8 mouse cellular contexts compared by ENCODE assay signal in genomic region chr10:116581719-116582481, GRCm38 (mm10). TPM values are rescaled to one million over a fixed set of nuclear protein-coding genes. Genes with fewer than 3 reads are reported as not detected.
DNase-seq lines count a peak whose midpoint lies in the region; ATAC-seq and TF ChIP-seq lines count a peak whose summit lies in the region.

No protein-coding gene starts in this region.

- no peaks in the 10 kb centered on the region for H3K9me3 ChIP-seq in embryonic facial prominence, embryonic 10.5 days
- H3K9me3 ChIP-seq in heart, embryonic 13.5 days, result no peaks in the 10 kb centered on the region
- H3K9me3 ChIP-seq in kidney, postnatal 0 days (replicated peaks; ENCODE audit: low read length), result no peaks in the 10 kb centered on the region
- no peaks in the 10 kb centered on the region for H3K9me3 ChIP-seq in lung, embryonic 15.5 days

- peak overlapping the region; percentile 83 for H3K4me2 ChIP-seq in heart, embryonic 13.5 days
- peak overlapping the region; percentile 57 for H3K4me2 ChIP-seq in kidney, postnatal 0 days (ENCODE audit: low read length)
- H3K4me2 ChIP-seq in lung, embryonic 15.5 days, result peak overlapping the region; percentile 68

- 0 out of 2 replicates have a peak, but pooled peaks have one; percentile 5 for TF ChIP-seq CTCF in kidney, postnatal 0 days (IDR thresholded peaks at IDR 0.05; ENCODE audit: low read depth)

- peak overlapping the region; percentile 100 for H3K27ac ChIP-seq in embryonic facial prominence, embryonic 10.5 days (replicated peaks)
- H3K27ac ChIP-seq in heart, embryonic 13.5 days (replicated peaks), result peak overlapping the region; percentile 98
- H3K27ac ChIP-seq in kidney, postnatal 0 days, result peak overlapping the region; percentile 99
- H3K27ac ChIP-seq in lung, embryonic 15.5 days, result peak overlapping the region; percentile 98

- ATAC-seq in heart, embryonic 13.5 days (ENCODE audit: extremely low read depth, insufficient number of reproducible peaks, low FRiP score, low TSS enrichment), result peak; percentile 87
- ATAC-seq in kidney, postnatal 0 days (replicated peaks; ENCODE audit: low FRiP score, low read depth), result peak; percentile 85
- peak; percentile 88 for ATAC-seq in lung, embryonic 15.5 days (ENCODE audit: borderline replicate concordance, extremely low read depth, low FRiP score, low TSS enrichment)

- peak overlapping the region; percentile 94 for H3K4me3 ChIP-seq in embryonic facial prominence, embryonic 10.5 days
- peak overlapping the region; percentile 98 for H3K4me3 ChIP-seq in heart, embryonic 13.5 days
- H3K4me3 ChIP-seq in kidney, postnatal 0 days (replicated peaks; ENCODE audit: low read depth, low read length), result peak overlapping the region; percentile 90
- peak overlapping the region; percentile 99 for H3K4me3 ChIP-seq in lung, embryonic 15.5 days

- H3K4me1 ChIP-seq in embryonic facial prominence, embryonic 10.5 days, result peaks cover 17% of the 10 kb centered on the region
- peaks cover 26% of the 10 kb centered on the region for H3K4me1 ChIP-seq in heart, embryonic 13.5 days
- H3K4me1 ChIP-seq in kidney, postnatal 0 days (replicated peaks; ENCODE audit: insufficient read depth, low read length), result no peaks in the 10 kb centered on the region
- peaks cover 13% of the 10 kb centered on the region for H3K4me1 ChIP-seq in lung, embryonic 15.5 days

- H3K36me3 ChIP-seq in embryonic facial prominence, embryonic 10.5 days (replicated peaks), result peaks cover 17% of the 10 kb centered on the region
- peaks cover 28% of the 10 kb centered on the region for H3K36me3 ChIP-seq in heart, embryonic 13.5 days
- H3K36me3 ChIP-seq in kidney, postnatal 0 days (ENCODE audit: insufficient read depth, low read length), result no peaks in the 10 kb centered on the region
- H3K36me3 ChIP-seq in lung, embryonic 15.5 days, result no peaks in the 10 kb centered on the region

- H3K9ac ChIP-seq in heart, embryonic 13.5 days, result peak overlapping the region; percentile 99
- peak overlapping the region; percentile 96 for H3K9ac ChIP-seq in kidney, postnatal 0 days (ENCODE audit: low read depth, low read length)
- peak overlapping the region; percentile 93 for H3K9ac ChIP-seq in lung, embryonic 15.5 days

- DNase-seq in CD4-positive helper T cell, adult 2 months (ENCODE audit: low read depth, low spot score), result peak; percentile 88
- peak; percentile 26 for DNase-seq in adipocyte (ENCODE audit: low spot score)
- DNase-seq in embryonic facial prominence, embryonic 10.5 days (ENCODE audit: low spot score), result peak; percentile 81
- peak; percentile 66 for DNase-seq in kidney, postnatal 0 days (ENCODE audit: low spot score)
- peak; percentile 31 for DNase-seq in ovary, postnatal 10 days (ENCODE audit: low spot score)
- DNase-seq in thymus, postnatal 14 days, result peak; percentile 81

- H3K27me3 ChIP-seq in embryonic facial prominence, embryonic 10.5 days (replicated peaks; ENCODE audit: low read depth, poor library complexity, severe bottlenecking), result no peaks in the 10 kb centered on the region
- H3K27me3 ChIP-seq in heart, embryonic 13.5 days (replicated peaks), result no peaks in the 10 kb centered on the region
- H3K27me3 ChIP-seq in kidney, postnatal 0 days (ENCODE audit: insufficient read depth, low read length), result no peaks in the 10 kb centered on the region
- H3K27me3 ChIP-seq in lung, embryonic 15.5 days, result no peaks in the 10 kb centered on the region

- WGBS in embryonic facial prominence, embryonic 10.5 days, result under 1% methylated on average over 66 of the region's 67 CpGs
- WGBS in heart, embryonic 13.5 days, result 1% methylated on average over 65 of the region's 67 CpGs
- under 1% methylated on average over 51 of the region's 67 CpGs for whole genome bisulfite sequencing in kidney, postnatal 0 days
- under 1% methylated on average over 67 of the region's 67 CpGs for WGBS in lung, embryonic 15.5 days

RNA-seq across cellular contexts. Expression of gene Cnot2, which starts 0.6 kb away (rescaled TPM):
- 124 and 125 TPM in 2 replicates for polyA plus RNA-seq in embryonic facial prominence, embryonic 10.5 days (2016; fragmentation: Nextera tagmentation; extraction: Ambion mirVana)
- polyA plus RNA-seq in heart, embryonic 13.5 days (2015; fragmentation: Nextera tagmentation; extraction: Ambion mirVana), result 63.8 and 69.3 TPM in 2 replicates
- 73.4 and 83.5 TPM in 2 replicates for polyA plus RNA-seq in kidney, postnatal 0 days (2015; fragmentation: Nextera tagmentation; extraction: Ambion mirVana)
- 103 and 104 TPM in 2 replicates for polyA plus RNA-seq in lung, embryonic 15.5 days (2015; fragmentation: Nextera tagmentation; extraction: Ambion mirVana)

Comparison
In these comparisons a context has a peak if more than half of its experiments do, and no peak if none do; other contexts are left out.
1. Peak in every context shown above with its lines: DNase-seq, ATAC-seq, H3K4me3 ChIP-seq and H3K27ac ChIP-seq.
2. DNase-seq: peak in every context shown above with its lines; median percentile 88 in CD4-positive helper T cell, adult 2 months; 81 in embryonic facial prominence, embryonic 10.5 days; 81 in thymus, postnatal 14 days; 66 in kidney, postnatal 0 days; 31 in ovary, postnatal 10 days; 26 in adipocyte.